ENCODE assay signal across 8 mouse cellular contexts in genomic region chr19:7267091-7267741, GRCm38 (mm10). TPM values are rescaled to one million over a fixed set of nuclear protein-coding genes. Genes with fewer than 3 reads are reported as not detected.
DNase-seq lines count a peak whose midpoint lies in the region; ATAC-seq and TF ChIP-seq lines count a peak whose summit lies in the region.

Gene Rcor2, plus strand, starts transcription at chr19:7267325.

- H3K9me3 ChIP-seq in hindbrain, embryonic 14.5 days (ENCODE audit: control insufficient read depth, low read length): no peaks in the 10 kb centered on the region
- H3K9me3 ChIP-seq in megakaryocyte, embryonic 14.5 days: peaks cover 9% of the 10 kb centered on the region
- no peaks in the 10 kb centered on the region; the same call in 1 of the 2 replicates for H3K9me3 ChIP-seq in stomach, embryonic 14.5 days (ENCODE audit: control insufficient read depth, low read depth, low read length)

- peak; percentile 34 to 40 for DNase-seq in cerebellum, adult 18-20 months
- DNase-seq in brain, embryonic 18.5 days (ENCODE audit: low read depth, low spot score): peak; percentile 76
- peak; percentile 84 for DNase-seq in gastrocnemius, adult 2 months
- peak; percentile 68 for DNase-seq in hindbrain, embryonic 14.5 days (ENCODE audit: low spot score)
- DNase-seq in left cerebral cortex, postnatal 14 days (ENCODE audit: low spot score in 2 of 2): peak in 1 of 2 experiments; percentile 73

- H3K4me2 ChIP-seq in hindbrain, embryonic 14.5 days (replicated peaks): peak within 1 kb of the TSS; percentile 66
- H3K4me2 ChIP-seq in stomach, embryonic 14.5 days (replicated peaks; ENCODE audit: low read depth, low read length): peak within 1 kb of the TSS; percentile 87

- peak within 1 kb of the TSS; percentile 89 for H3K4me3 ChIP-seq in gastrocnemius, adult 2 months
- peak within 1 kb of the TSS; percentile 88 for H3K4me3 ChIP-seq in hindbrain, embryonic 14.5 days (replicated peaks; ENCODE audit: low read length)
- H3K4me3 ChIP-seq in megakaryocyte, embryonic 14.5 days (replicated peaks): peak within 1 kb of the TSS; percentile 97
- H3K4me3 ChIP-seq in stomach, embryonic 14.5 days (ENCODE audit: low read depth, low read length): peak within 1 kb of the TSS; percentile 87

- peaks cover 17% of the 10 kb centered on the region for H3K36me3 ChIP-seq in hindbrain, embryonic 14.5 days (replicated peaks; ENCODE audit: control insufficient read depth, insufficient read depth)
- peaks cover 25% of the 10 kb centered on the region for H3K36me3 ChIP-seq in megakaryocyte, embryonic 14.5 days (replicated peaks; ENCODE audit: low read length)
- peaks cover 9% of the 10 kb centered on the region for H3K36me3 ChIP-seq in stomach, embryonic 14.5 days (ENCODE audit: control insufficient read depth, insufficient read depth, low read length)

- peaks cover 51% of the 10 kb centered on the region for H3K4me1 ChIP-seq in hindbrain, embryonic 14.5 days (replicated peaks; ENCODE audit: control insufficient read depth, insufficient read depth, low read length)
- peaks cover 88% of the 10 kb centered on the region for H3K4me1 ChIP-seq in megakaryocyte, embryonic 14.5 days
- peaks cover 48% of the 10 kb centered on the region for H3K4me1 ChIP-seq in stomach, embryonic 14.5 days (ENCODE audit: control insufficient read depth, insufficient read depth, low read length)

- peak within 1 kb of the TSS; percentile 80 for H3K9ac ChIP-seq in hindbrain, embryonic 14.5 days
- peak within 1 kb of the TSS; percentile 87 for H3K9ac ChIP-seq in stomach, embryonic 14.5 days (replicated peaks; ENCODE audit: low read depth, low read length)

- H3K27me3 ChIP-seq in hindbrain, embryonic 14.5 days (ENCODE audit: control insufficient read depth, insufficient read depth, low read length): no peaks in the 10 kb centered on the region
- H3K27me3 ChIP-seq in megakaryocyte, embryonic 14.5 days (replicated peaks): peaks cover 18% of the 10 kb centered on the region
- no peaks in the 10 kb centered on the region for H3K27me3 ChIP-seq in stomach, embryonic 14.5 days (ENCODE audit: control insufficient read depth, insufficient read depth, low read length)

- 0% methylated on average over 23 of the region's 28 CpGs for WGBS in hindbrain, embryonic 14.5 days
- 5% methylated on average over 28 of the region's 28 CpGs for WGBS in stomach, embryonic 14.5 days

- H3K27ac ChIP-seq in gastrocnemius, adult 2 months: peak within 1 kb of the TSS; percentile 84
- H3K27ac ChIP-seq in hindbrain, embryonic 14.5 days: peak within 1 kb of the TSS; percentile 95
- peak within 1 kb of the TSS; percentile 94 for H3K27ac ChIP-seq in stomach, embryonic 14.5 days (ENCODE audit: low read length)

- no peak for TF ChIP-seq CTCF in gastrocnemius, adult 2 months (IDR thresholded peaks at IDR 0.05)

- intact Hi-C loops in gastrocnemius, adult 2 months (cut with DNase I): loop anchor here (2.0 kb wide), 1 partner anchor 154 kb away; no protein-coding TSS in a partner anchor
- intact Hi-C loops in left cerebral cortex, postnatal 14 days (cut with DNase I): loop anchor here (5.0 kb wide), 1 partner anchor 75 kb away; the partner anchor contains the start of gene Mark2

- no peak for ATAC-seq in cerebellum, adult (ENCODE audit: insufficient number of reproducible peaks, low FRiP score, low TSS enrichment)
- ATAC-seq in hindbrain, embryonic 14.5 days (ENCODE audit: low FRiP score): peak; percentile 49
- ATAC-seq in stomach, embryonic 14.5 days (ENCODE audit: insufficient number of reproducible peaks, insufficient read depth, low FRiP score, low read depth): peak; percentile 66

RNA-seq across cellular contexts. Expression of gene Rcor2, which starts in this region (rescaled TPM):
- 1 to 10 TPM; 1.6 to 2.0 TPM for total RNA-seq in gastrocnemius, adult 2 months (2021)
- 12.0 and 13.4 TPM in 2 replicates for polyA plus RNA-seq in hindbrain, embryonic 14.5 days (2014; fragmentation: Nextera tagmentation; extraction: Ambion mirVana)
- total RNA-seq in left cerebral cortex, postnatal 14 days (2021): 10 to 100 TPM; 15.7 to 16.3 TPM
- polyA plus RNA-seq in megakaryocyte, embryonic 14.5 days (2012; ENCODE audit: insufficient read depth, low replicate concordance): 206 and 356 TPM in 2 replicates
- polyA plus RNA-seq in stomach, embryonic 14.5 days (2014; fragmentation: Nextera tagmentation; extraction: Ambion mirVana): 8.4 and 10.2 TPM in 2 replicates

Comparison
In these comparisons a context has a peak if more than half of its experiments do, and no peak if none do; other contexts are left out.
1. RNA of gene Rcor2 (total RNA-seq): 15.7 to 16.3 TPM in left cerebral cortex, postnatal 14 days; 1.6 to 2.0 TPM in gastrocnemius, adult 2 months; every median in the first group is over 4 times any median in the second.
2. RNA of gene Rcor2 (polyA plus RNA-seq): 206 to 356 TPM in megakaryocyte, embryonic 14.5 days; 12.0 to 13.4 TPM in hindbrain, embryonic 14.5 days and 8.4 to 10.2 TPM in stomach, embryonic 14.5 days; every median in the first group is over 10 times any median in the second.
3. Peak in every context shown above with its lines, with median percentiles within 50 percentile points of each other: H3K27ac ChIP-seq and H3K4me3 ChIP-seq.